Mouse (Mus musculus) stomach, postnatal 0 days (tissue): ENCODE results near the gene Ptcra. TPM values are rescaled to one million over a fixed set of nuclear protein-coding genes. Genes with fewer than 3 reads are reported as not detected.

Experiments
- ATAC-seq: fragments of 200-750 bp; cut with Nextera tagmentation; 2 replicates; pipeline ENCODE4 v1.8.0; 2017; ENCODE audit not compliant: low FRiP score, low TSS enrichment
- DNase-seq: peaks from one replicate; pipeline ENCODE4 v3.0.0-alpha.2; 2016; ENCODE audit warnings: low spot score
- H3K27ac ChIP-seq: fragments of 300-500 bp; sonication (generic); replicated peaks from 2 replicates; pipeline ENCODE4 v1.5.1; 2014; ENCODE audit warnings: mild to moderate bottlenecking, control low read depth
- H3K27me3 ChIP-seq: fragments of 300-500 bp; sonication (generic); 2 replicates; pipeline ENCODE4 v1.6.1; 2014; ENCODE audit warnings: low read length; ENCODE audit not compliant: control insufficient read depth, insufficient read depth
- H3K36me3 ChIP-seq: fragments of 300-500 bp; sonication (generic); 2 replicates; pipeline ENCODE4 v1.6.1; 2014; ENCODE audit warnings: low read length, mixed read lengths; ENCODE audit not compliant: control insufficient read depth, insufficient read depth
- H3K4me1 ChIP-seq: fragments of 300-500 bp; sonication (generic); replicated peaks from 2 replicates; pipeline ENCODE4 v1.6.1; 2014; ENCODE audit warnings: antibody characterized with exemption; ENCODE audit not compliant: control insufficient read depth, insufficient read depth
- H3K4me2 ChIP-seq: fragments of 300-500 bp; sonication (generic); replicated peaks from 2 replicates; pipeline ENCODE4 v1.6.1; 2014; ENCODE audit warnings: low read depth, mild to moderate bottlenecking, control low read depth, moderate library complexity
- H3K4me3 ChIP-seq: fragments of 300-500 bp; sonication (generic); 2 replicates; pipeline ENCODE4 v1.5.1; 2014; ENCODE audit warnings: low read depth, low read length, control low read depth
- H3K9ac ChIP-seq: fragments of 300-500 bp; sonication (generic); 2 replicates; pipeline ENCODE4 v1.6.1; 2014; ENCODE audit warnings: mild to moderate bottlenecking, low read length, control low read depth, mixed read lengths
- H3K9me3 ChIP-seq: fragments of 300-500 bp; sonication (generic); 2 replicates; pipeline ENCODE4 v1.6.1; 2016; ENCODE audit warnings: low read length; ENCODE audit not compliant: control insufficient read depth
- CTCF ChIP-seq: IDR thresholded peaks from 2 replicates; pipeline ENCODE4 v1.5.1; 2016; ENCODE audit warnings: antibody characterized with exemption, low read depth, mild to moderate bottlenecking, moderate library complexity
- EP300 ChIP-seq: optimal IDR thresholded peaks from 2 replicates; pipeline ENCODE3; 2016; ENCODE audit warnings: antibody characterized with exemption
- WGBS: fragments of 180-500 bp; shearing (Covaris S2); extraction: QIAGEN DNeasy Blood & Tissue Kit; methylation state at CpG from one replicate; pipeline ENCODE4 v1.1.7; 2014; 5-methylcytosine and 5-hydroxymethylcytosine counted together
- polyA plus RNA-seq: library from polyadenylated mRNA; unstranded; fragments of >200 nt; fragmentation: Nextera tagmentation; extraction: Ambion mirVana; gene quantifications from 2 replicates; pipeline ENCODE4 v1.2.1, GENCODE M21; 2015

Gene Ptcra
- polyA plus RNA-seq: 0.50 TPM in 2 replicates

GRCm38 (mm10) chr17:46763544-46763943, at the start of gene Ptcra:
Ptcra (minus strand) TSS chr17:46763712.
- 75% methylated on average over 2 of the region's 2 CpGs for WGBS
- no peak within 1 kb of the TSS for H3K4me3 ChIP-seq
- H3K4me1 ChIP-seq: no peaks in the 10 kb centered on the region
- DNase-seq: no peak
- no peak for TF ChIP-seq CTCF
- TF ChIP-seq EP300: no peak
- H3K9me3 ChIP-seq: no peaks in the 10 kb centered on the region
- H3K9ac ChIP-seq: no peak within 1 kb of the TSS
- no peaks in the 10 kb centered on the region for H3K36me3 ChIP-seq
- no peak within 1 kb of the TSS for H3K27ac ChIP-seq
- no peak within 1 kb of the TSS for H3K4me2 ChIP-seq
- no peak; the same call in 1 of the 2 replicates for ATAC-seq
- no peaks in the 10 kb centered on the region for H3K27me3 ChIP-seq

- H3K4me1 ChIP-seq: no peaks in the 10 kb centered on the region
- 86% methylated on average over 1 of the region's 1 CpGs for WGBS
- no peaks in the 10 kb centered on the region for H3K27me3 ChIP-seq
Observed at GRCm38 (mm10) chr17:46812442-46812841, 48.9 kb upstream of the Ptcra start.

GRCm38 (mm10) chr17:46810672-46811071, 47.2 kb upstream of the Ptcra start:
- ATAC-seq (no peak), DNase-seq (no peak)
- H3K9me3 ChIP-seq: no peaks in the 10 kb centered on the region
- 88% methylated on average over 3 of the region's 3 CpGs for WGBS
- no peak overlapping the region for H3K27ac ChIP-seq
- peaks cover 26% of the 10 kb centered on the region for H3K36me3 ChIP-seq
- H3K27me3 ChIP-seq: no peaks in the 10 kb centered on the region
- H3K9ac ChIP-seq: no peak overlapping the region
- no peaks in the 10 kb centered on the region for H3K4me1 ChIP-seq
- TF ChIP-seq EP300: no peak
- H3K4me2 ChIP-seq: no peak overlapping the region
- no peak overlapping the region for H3K4me3 ChIP-seq

More at GRCm38 (mm10) chr17:46812442-46812841, 48.9 kb upstream of the Ptcra start:
- Histone ChIP-seq H3K27ac (no peak overlapping the region), H3K9me3 (no peaks in the 10 kb centered on the region), H3K9ac (no peak overlapping the region), H3K4me2 (no peak overlapping the region), H3K4me3 (no peak overlapping the region), H3K36me3 (peaks cover 14% of the 10 kb centered on the region)
- no peak for DNase-seq
- no peak for TF ChIP-seq EP300
- no peak for TF ChIP-seq CTCF
- ATAC-seq: no peak

GRCm38 (mm10) chr17:46809131-46809830, 45.8 kb upstream of the Ptcra start:
- ATAC-seq: no peak

GRCm38 (mm10) chr17:46808376-46808775, 44.9 kb upstream of the Ptcra start:
- H3K27me3 ChIP-seq: no peaks in the 10 kb centered on the region
- H3K27ac ChIP-seq: no peak overlapping the region
- no peak overlapping the region for H3K4me2 ChIP-seq
- 86% methylated on average over 9 of the region's 10 CpGs for WGBS
- H3K9me3 ChIP-seq: no peaks in the 10 kb centered on the region
- peaks cover 28% of the 10 kb centered on the region for H3K36me3 ChIP-seq
- DNase-seq (no peak), ATAC-seq (no peak)
- no peak overlapping the region for H3K9ac ChIP-seq
- H3K4me3 ChIP-seq: no peak overlapping the region
- no peaks in the 10 kb centered on the region for H3K4me1 ChIP-seq
- TF ChIP-seq CTCF (no peak), EP300 (no peak)

More at GRCm38 (mm10) chr17:46809131-46809830, 45.8 kb upstream of the Ptcra start:
- 81% methylated on average over 6 of the region's 6 CpGs for WGBS
- H3K4me3 ChIP-seq: no peak overlapping the region
- no peak for TF ChIP-seq EP300
- no peak for TF ChIP-seq CTCF
- no peak overlapping the region for H3K27ac ChIP-seq
- no peaks in the 10 kb centered on the region for H3K9me3 ChIP-seq
- DNase-seq: no peak
- peaks cover 28% of the 10 kb centered on the region for H3K36me3 ChIP-seq
- H3K9ac ChIP-seq: no peak overlapping the region
- no peak overlapping the region for H3K4me2 ChIP-seq
- H3K27me3 ChIP-seq: no peaks in the 10 kb centered on the region
- H3K4me1 ChIP-seq: no peaks in the 10 kb centered on the region

- no peak overlapping the region for H3K4me3 ChIP-seq
- 78% methylated on average over 6 of the region's 6 CpGs for whole genome bisulfite sequencing
- peaks cover 29% of the 10 kb centered on the region for H3K36me3 ChIP-seq
- no peak overlapping the region for H3K9ac ChIP-seq
- TF ChIP-seq EP300 (no peak), CTCF (no peak)
- no peak overlapping the region for H3K27ac ChIP-seq
- H3K27me3 ChIP-seq: no peaks in the 10 kb centered on the region
- no peak overlapping the region for H3K4me2 ChIP-seq
- H3K4me1 ChIP-seq: no peaks in the 10 kb centered on the region
- no peaks in the 10 kb centered on the region for H3K9me3 ChIP-seq
- no peak for DNase-seq
- no peak for ATAC-seq
Observed at GRCm38 (mm10) chr17:46801761-46802160, 38.2 kb upstream of the Ptcra start.
